Mouse (Mus musculus): ENCODE results near the gene Anxa9. TPM values are rescaled to one million over a fixed set of nuclear protein-coding genes. Genes with fewer than 3 reads are reported as not detected.

The Anxa9 gene
- polyA plus RNA-seq, 1 experiment = 1.5 TPM

- Histone ChIP-seq H3K79me2 (ENCODE audit: control insufficient read depth, insufficient read depth) (peaks cover 20% of the 10 kb centered on the region), H3ac (ENCODE audit: control insufficient read depth, insufficient read length) (peak overlapping the region; percentile 71), H3K36me3 (ENCODE audit: control insufficient read depth, insufficient read depth) (no peaks in the 10 kb centered on the region), H3K4me3 (peak overlapping the region; percentile 84), H3K27me3 (ENCODE audit: control insufficient read depth, insufficient read depth, insufficient read length) (no peaks in the 10 kb centered on the region), H3K4me2 (ENCODE audit: low read depth) (peak overlapping the region; percentile 94)
- TF ChIP-seq POLR2AphosphoS2 (IDR thresholded peaks at IDR 0.05; ENCODE audit: insufficient read length, low read depth) = no peak
- no peak for TF ChIP-seq REST (IDR thresholded peaks at IDR 0.05; ENCODE audit: insufficient read depth, insufficient read length)
- TF ChIP-seq POLR2A (IDR thresholded peaks at IDR 0.05; ENCODE audit: insufficient read length, low read depth) = no peak
- TF ChIP-seq MYOD1 (IDR thresholded peaks at IDR 0.05; ENCODE audit: control insufficient read depth in 1 of 3, insufficient read length in 2 of 3, low read depth in 2 of 3) = no peak
- no peak for TF ChIP-seq E2F4 (IDR thresholded peaks at IDR 0.05; ENCODE audit: insufficient read depth)
- TF ChIP-seq TCF3 (IDR thresholded peaks at IDR 0.05; ENCODE audit: insufficient read length, low read depth) = no peak
- TF ChIP-seq MYOG (IDR thresholded peaks at IDR 0.05; ENCODE audit: control insufficient read depth in 1 of 3, insufficient read depth in 1 of 3, insufficient read length in 2 of 3, low read depth in 2 of 3) = no peak
- no peak for TF ChIP-seq CEBPB (IDR thresholded peaks at IDR 0.05; ENCODE audit: insufficient read depth, poor library complexity, severe bottlenecking)
Measured at GRCm38 (mm10) chr3:95284062-95284461, 22.9 kb downstream of the Anxa9 start.

GRCm38 (mm10) chr3:95283589-95283941 lies 23.4 kb downstream of the Anxa9 start:
- H3K79me2 ChIP-seq (ENCODE audit: control insufficient read depth, insufficient read depth) = peaks cover 25% of the 10 kb centered on the region
- H3ac ChIP-seq (ENCODE audit: control insufficient read depth, insufficient read length) = peak overlapping the region; percentile 71
- H3K4me3 ChIP-seq = peak overlapping the region; percentile 84
- H3K36me3 ChIP-seq (ENCODE audit: control insufficient read depth, insufficient read depth) = no peaks in the 10 kb centered on the region
- H3K27me3 ChIP-seq (ENCODE audit: control insufficient read depth, insufficient read depth, insufficient read length) = no peaks in the 10 kb centered on the region
- peak overlapping the region; percentile 94 for H3K4me2 ChIP-seq (ENCODE audit: low read depth)
- no peak for TF ChIP-seq CEBPB (IDR thresholded peaks at IDR 0.05; ENCODE audit: insufficient read depth, poor library complexity, severe bottlenecking)

- Histone ChIP-seq H3ac (ENCODE audit: control insufficient read depth, insufficient read length) (peak overlapping the region; percentile 71), H3K36me3 (ENCODE audit: control insufficient read depth, insufficient read depth) (no peaks in the 10 kb centered on the region), H3K79me2 (ENCODE audit: control insufficient read depth, insufficient read depth) (peaks cover 30% of the 10 kb centered on the region), H3K4me2 (ENCODE audit: low read depth) (peak overlapping the region; percentile 94), H3K4me3 (peak overlapping the region; percentile 84), H3K27me3 (ENCODE audit: control insufficient read depth, insufficient read depth, insufficient read length) (no peaks in the 10 kb centered on the region)
- TF ChIP-seq MYOD1 (IDR thresholded peaks at IDR 0.05; ENCODE audit: control insufficient read depth in 1 of 3, insufficient read length in 2 of 3, low read depth in 2 of 3) = peak in 2 of 3 experiments; percentile 64 to 87
- peak; percentile 16 to 81 (median 70) for TF ChIP-seq MYOG (IDR thresholded peaks at IDR 0.05; ENCODE audit: control insufficient read depth in 1 of 3, insufficient read depth in 1 of 3, insufficient read length in 2 of 3, low read depth in 2 of 3)
- peak; percentile 62 for TF ChIP-seq POLR2AphosphoS2 (IDR thresholded peaks at IDR 0.05; ENCODE audit: insufficient read length, low read depth)
- TF ChIP-seq POLR2A (IDR thresholded peaks at IDR 0.05; ENCODE audit: insufficient read length, low read depth) = peak; percentile 74
- TF ChIP-seq TCF3 (IDR thresholded peaks at IDR 0.05; ENCODE audit: insufficient read length, low read depth) = no peak
Measured at GRCm38 (mm10) chr3:95282865-95283588, 23.9 kb downstream of the Anxa9 start.

- peak overlapping the region; percentile 84 for H3K4me3 ChIP-seq
- no peaks in the 10 kb centered on the region for H3K27me3 ChIP-seq (ENCODE audit: control insufficient read depth, insufficient read depth, insufficient read length)
- peak overlapping the region; percentile 71 for H3ac ChIP-seq (ENCODE audit: control insufficient read depth, insufficient read length)
- peak overlapping the region; percentile 94 for H3K4me2 ChIP-seq (ENCODE audit: low read depth)
- H3K36me3 ChIP-seq (ENCODE audit: control insufficient read depth, insufficient read depth) = no peaks in the 10 kb centered on the region
- TF ChIP-seq MYOD1 (IDR thresholded peaks at IDR 0.05; ENCODE audit: control insufficient read depth in 1 of 3, insufficient read length in 2 of 3, low read depth in 2 of 3) = no peak
- TF ChIP-seq CEBPB (IDR thresholded peaks at IDR 0.05; ENCODE audit: insufficient read depth, poor library complexity, severe bottlenecking) = peak; percentile 67; the same call in 1 of the 2 replicates
- TF ChIP-seq E2F4 (IDR thresholded peaks at IDR 0.05; ENCODE audit: insufficient read depth) = no peak
- TF ChIP-seq USF1 (IDR thresholded peaks at IDR 0.05; ENCODE audit: low read depth) = no peak
- TF ChIP-seq REST (IDR thresholded peaks at IDR 0.05; ENCODE audit: insufficient read depth, insufficient read length) = no peak
- TF ChIP-seq POLR2AphosphoS2 (IDR thresholded peaks at IDR 0.05; ENCODE audit: insufficient read length, low read depth) = no peak
- H3K79me2 ChIP-seq (ENCODE audit: control insufficient read depth, insufficient read depth) = peaks cover 30% of the 10 kb centered on the region
Measured at GRCm38 (mm10) chr3:95282381-95282864, 24.6 kb downstream of the Anxa9 start.

- no peak for TF ChIP-seq TCF12 (IDR thresholded peaks at IDR 0.05; ENCODE audit: insufficient read depth, poor library complexity, severe bottlenecking)
- TF ChIP-seq MYOD1 (IDR thresholded peaks at IDR 0.05; ENCODE audit: control insufficient read depth in 1 of 3, insufficient read length in 2 of 3, low read depth in 2 of 3) = no peak
- peak; percentile 10 for TF ChIP-seq SRF (IDR thresholded peaks at IDR 0.05; ENCODE audit: control insufficient read depth, insufficient read length, low read depth)
- peak; percentile 64 for TF ChIP-seq POLR2A (IDR thresholded peaks at IDR 0.05; ENCODE audit: insufficient read length, low read depth)
- no peak for TF ChIP-seq E2F4 (IDR thresholded peaks at IDR 0.05; ENCODE audit: insufficient read depth)
- no peak for TF ChIP-seq USF1 (IDR thresholded peaks at IDR 0.05; ENCODE audit: low read depth)
- TF ChIP-seq MAX (IDR thresholded peaks at IDR 0.05; ENCODE audit: low read depth) = no peak
- TF ChIP-seq REST (IDR thresholded peaks at IDR 0.05; ENCODE audit: insufficient read depth, insufficient read length) = no peak
- peak; percentile 90 for TF ChIP-seq POLR2AphosphoS2 (IDR thresholded peaks at IDR 0.05; ENCODE audit: insufficient read length, low read depth)
- 0 out of 2 replicates have a peak, but pooled peaks have one; percentile 3 for TF ChIP-seq CEBPB (IDR thresholded peaks at IDR 0.05; ENCODE audit: insufficient read depth, poor library complexity, severe bottlenecking)
- peak in 1 of 3 experiments; percentile 13 for TF ChIP-seq MYOG (IDR thresholded peaks at IDR 0.05; ENCODE audit: control insufficient read depth in 1 of 3, insufficient read depth in 1 of 3, insufficient read length in 2 of 3, low read depth in 2 of 3)
- H3K4me3 ChIP-seq = peak within 1 kb of the TSS; percentile 84
- H3ac ChIP-seq (ENCODE audit: control insufficient read depth, insufficient read length) = peak within 1 kb of the TSS; percentile 71
- no peaks in the 10 kb centered on the region for H3K36me3 ChIP-seq (ENCODE audit: control insufficient read depth, insufficient read depth)
- no peaks in the 10 kb centered on the region for H3K27me3 ChIP-seq (ENCODE audit: control insufficient read depth, insufficient read depth, insufficient read length)
- H3K4me2 ChIP-seq (ENCODE audit: low read depth) = peak within 1 kb of the TSS; percentile 94
- H3K79me2 ChIP-seq (ENCODE audit: control insufficient read depth, insufficient read depth) = peaks cover 30% of the 10 kb centered on the region
Measured at GRCm38 (mm10) chr3:95281216-95282126, 25.5 kb downstream of the Anxa9 start, which contains the start of the genes Mindy1 and Prune1. Gene Mindy1, plus strand, starts transcription at chr3:95281345. Gene Prune1, minus strand, starts transcription at chr3:95282076.

Measured in myocyte (in vitro differentiated cells).